Mouse (Mus musculus): ENCODE measurements at regions not wholly inside any gene's neighbourhood (a gene's known extent, or its start where the extent isn't known, plus 50 kb on each side); places are given as distances from the start of the nearest gene placed in this dataset.

- in situ Hi-C loops (cut with MboI, MseI), result no loop called here
Measured at GRCm38 (mm10) chr10:38538766-38539165, 282.8 kb downstream of the Rfpl4b start.

- in situ Hi-C loops (cut with MboI, MseI), result no loop called here
Measured at GRCm38 (mm10) chr10:38516636-38517035, 304.9 kb downstream of the Rfpl4b start.
